Mouse (Mus musculus) activated CD4-positive, CD25-positive, alpha-beta regulatory T cell, adult 4 months (primary cell): ENCODE results near the gene Ppargc1a. TPM values are rescaled to one million over a fixed set of nuclear protein-coding genes. Genes with fewer than 3 reads are reported as not detected.

Experiments used
- ATAC-seq: one replicate; pipeline ENCODE4 v1.8.0; 2017
- polyA plus RNA-seq, 2 experiments: library from polyadenylated mRNA; unstranded; fragments of 100-300 nt; shearing (Covaris generic); gene quantifications; one replicate each; pipeline ENCODE4 v1.2.1; 2017

Gene Ppargc1a
- polyA plus RNA-seq, 2 experiments from 2014 or later = not detected

- no peak for ATAC-seq
Observed at GRCm38 (mm10) chr5:51497910-51498517, 69.5 kb downstream of the Ppargc1a start.

- no peak for ATAC-seq
Observed at GRCm38 (mm10) chr5:51495446-51495845, 72.1 kb downstream of the Ppargc1a start.

GRCm38 (mm10) chr5:51494358-51494876, 73.1 kb downstream of the Ppargc1a start:
- no peak for ATAC-seq

- ATAC-seq = no peak
Observed at GRCm38 (mm10) chr5:51483768-51484167, 83.8 kb downstream of the Ppargc1a start.

GRCm38 (mm10) chr5:51479859-51480258, 87.7 kb downstream of the Ppargc1a start:
- no peak for ATAC-seq

- no peak for ATAC-seq
Observed at GRCm38 (mm10) chr5:51479456-51479855, 88.1 kb downstream of the Ppargc1a start.

GRCm38 (mm10) chr5:51478319-51478994, 89.1 kb downstream of the Ppargc1a start:
- no peak for ATAC-seq

GRCm38 (mm10) chr5:51477140-51477539, 90.4 kb downstream of the Ppargc1a start:
- ATAC-seq = no peak

- no peak for ATAC-seq
Observed at GRCm38 (mm10) chr5:51475034-51475541, 92.4 kb downstream of the Ppargc1a start.

- ATAC-seq = no peak
Observed at GRCm38 (mm10) chr5:51471614-51472013, 95.9 kb downstream of the Ppargc1a start.

GRCm38 (mm10) chr5:51466036-51466435, 101.5 kb downstream of the Ppargc1a start:
- ATAC-seq = no peak

GRCm38 (mm10) chr5:51452033-51452432, 115.5 kb downstream of the Ppargc1a start:
- no peak for ATAC-seq

GRCm38 (mm10) chr5:51447631-51448030, 119.9 kb downstream of the Ppargc1a start:
- ATAC-seq = no peak

GRCm38 (mm10) chr5:51446299-51447090, 121.0 kb downstream of the Ppargc1a start:
- no peak for ATAC-seq

- no peak for ATAC-seq
Observed at GRCm38 (mm10) chr5:51445726-51446125, 121.8 kb downstream of the Ppargc1a start.

- ATAC-seq = no peak
Observed at GRCm38 (mm10) chr5:51439773-51440172, 127.8 kb downstream of the Ppargc1a start.

GRCm38 (mm10) chr5:51433905-51434304, 133.6 kb downstream of the Ppargc1a start:
- ATAC-seq = no peak

- ATAC-seq = no peak
Observed at GRCm38 (mm10) chr5:51432532-51432931, 135.0 kb downstream of the Ppargc1a start.

GRCm38 (mm10) chr5:51432031-51432430, 135.5 kb downstream of the Ppargc1a start:
- ATAC-seq = no peak

- ATAC-seq = no peak
Observed at GRCm38 (mm10) chr5:51426406-51426805, 141.1 kb downstream of the Ppargc1a start.

GRCm38 (mm10) chr5:51416377-51416776, 151.1 kb downstream of the Ppargc1a start:
- ATAC-seq = no peak

GRCm38 (mm10) chr5:51415456-51415855, 152.1 kb downstream of the Ppargc1a start:
- no peak for ATAC-seq
